Mouse (Mus musculus) lung, adult 2 months (tissue): ENCODE measurements at regions not wholly inside any gene's neighbourhood (a gene's known extent, or its start where the extent isn't known, plus 50 kb on each side); places are given as distances from the start of the nearest gene placed in this dataset.

ENCODE experiments used
- CTCF ChIP-seq: fragments of 200-500 bp; IDR thresholded peaks from 2 replicates; pipeline ENCODE4 v1.5.1; 2011; ENCODE audit warnings: mild to moderate bottlenecking, low read length, control low read depth; ENCODE audit not compliant: insufficient read depth
- POLR2A ChIP-seq: fragments of 200-500 bp; IDR thresholded peaks from 2 replicates; pipeline ENCODE4 v1.6.1; 2011; ENCODE audit warnings: low read depth, mild to moderate bottlenecking, control low read depth, low read length, borderline replicate concordance; ENCODE audit errors: extremely low read depth

- no peak for TF ChIP-seq CTCF
- no peak for TF ChIP-seq POLR2A
Measured at GRCm38 (mm10) chr8:49396519-49396918, 552.8 kb upstream of the Tenm3 start.
